Mouse (Mus musculus): Measurements from ENCODE around the gene Gm20795.
"Not testable (repeated sequence)": the region's sequence is repeated elsewhere in the genome, so short reads cannot be mapped to it uniquely, and the experiment has no call there.

Gene Gm20795

DNA sequence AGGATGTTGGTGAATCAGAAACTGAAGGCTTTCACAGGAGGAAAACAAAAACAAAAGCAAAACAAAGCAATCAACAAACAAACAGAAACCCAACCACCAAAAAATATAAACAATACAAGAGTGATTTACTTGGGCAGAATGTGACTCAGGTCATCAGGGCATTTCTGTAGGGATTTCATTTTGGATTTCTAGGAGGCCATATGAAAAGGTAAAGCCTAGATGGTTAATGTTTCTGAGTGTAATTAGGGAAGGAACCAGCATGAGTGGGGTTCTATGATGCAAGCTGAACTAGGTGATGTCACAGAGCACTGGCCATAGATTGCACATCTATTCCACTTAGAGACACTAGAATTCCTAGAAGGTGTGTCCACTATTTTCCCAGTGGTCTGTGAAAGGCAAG lies at the start of gene Gm20795:
Gene Gm20795 (plus strand): TSS at position 301 of the 400 bp plus-strand sequence.
- not testable (repeated sequence) for DNase-seq (ENCODE audit: low spot score in 2 of 2)

DNA sequence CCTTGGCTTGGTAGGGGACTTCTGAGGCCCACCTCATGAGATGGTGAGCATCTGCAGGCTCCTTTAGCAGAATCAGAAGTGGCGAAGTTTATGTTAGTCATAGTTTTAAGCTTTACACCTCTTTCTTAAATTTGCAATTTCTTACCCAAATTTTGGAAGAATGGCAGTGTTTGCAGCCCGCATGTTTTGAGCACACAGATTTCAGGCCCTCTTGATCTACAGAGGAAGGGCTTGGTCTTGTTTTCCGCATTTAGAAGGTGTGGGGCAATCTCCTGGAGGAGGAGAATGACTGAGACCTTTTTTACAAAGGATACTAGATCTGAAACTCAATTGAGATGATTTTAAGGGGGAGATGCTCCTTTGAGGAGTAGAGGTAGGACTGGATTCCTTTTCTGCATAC lies 29.0 kb upstream of the Gm20795 start, which contains the start of gene Gm21797:
Gene Gm21797 (minus strand): TSS at position 101 of the 400 bp plus-strand sequence.
- DNase-seq (ENCODE audit: low spot score in 2 of 2), result not testable (repeated sequence)

Data from spleen, postnatal 10 days (tissue).